Mouse (Mus musculus) cerebellum, adult 11 months (tissue): ENCODE measurements around the gene Cog1.

ENCODE experiments used
- DNase-seq: peaks from one replicate; pipeline ENCODE4 v3.0.0; 2022

Gene Cog1

DNA sequence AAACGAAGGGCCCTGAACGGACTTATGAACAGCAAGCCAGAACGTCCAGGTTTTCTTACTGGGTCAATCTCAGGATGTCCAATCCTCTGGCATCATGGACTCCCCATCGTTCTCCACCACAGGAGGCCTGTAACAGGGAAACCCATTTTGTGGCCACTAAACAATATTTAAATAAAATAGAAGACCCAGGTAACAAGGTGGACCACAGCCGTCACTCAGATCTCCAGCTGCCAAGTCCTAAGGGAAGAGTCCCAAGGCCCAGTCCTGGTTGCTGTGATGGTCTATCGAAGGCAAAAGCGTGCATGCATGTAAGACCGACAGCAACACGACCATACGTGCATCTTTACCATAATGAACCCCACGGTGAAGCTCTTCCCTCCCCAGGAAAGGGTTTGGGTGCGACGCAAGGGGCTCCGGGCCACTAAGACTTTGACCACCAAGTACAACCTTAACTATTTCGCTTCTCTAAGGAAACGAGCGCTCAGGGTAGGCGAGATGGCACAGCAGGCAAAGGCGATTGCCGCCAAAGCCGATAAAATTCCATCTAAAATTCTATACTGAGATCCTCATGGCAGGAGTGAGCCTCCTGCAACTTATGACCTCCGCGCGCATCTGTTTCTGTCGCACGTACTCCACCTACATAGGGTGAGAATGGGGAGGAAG is at the start of gene Cog1:
Gene Cog1, plus strand, starts transcription at position 480 of the 663 bp plus-strand sequence.
- peak; percentile 32 for DNase-seq

DNA sequence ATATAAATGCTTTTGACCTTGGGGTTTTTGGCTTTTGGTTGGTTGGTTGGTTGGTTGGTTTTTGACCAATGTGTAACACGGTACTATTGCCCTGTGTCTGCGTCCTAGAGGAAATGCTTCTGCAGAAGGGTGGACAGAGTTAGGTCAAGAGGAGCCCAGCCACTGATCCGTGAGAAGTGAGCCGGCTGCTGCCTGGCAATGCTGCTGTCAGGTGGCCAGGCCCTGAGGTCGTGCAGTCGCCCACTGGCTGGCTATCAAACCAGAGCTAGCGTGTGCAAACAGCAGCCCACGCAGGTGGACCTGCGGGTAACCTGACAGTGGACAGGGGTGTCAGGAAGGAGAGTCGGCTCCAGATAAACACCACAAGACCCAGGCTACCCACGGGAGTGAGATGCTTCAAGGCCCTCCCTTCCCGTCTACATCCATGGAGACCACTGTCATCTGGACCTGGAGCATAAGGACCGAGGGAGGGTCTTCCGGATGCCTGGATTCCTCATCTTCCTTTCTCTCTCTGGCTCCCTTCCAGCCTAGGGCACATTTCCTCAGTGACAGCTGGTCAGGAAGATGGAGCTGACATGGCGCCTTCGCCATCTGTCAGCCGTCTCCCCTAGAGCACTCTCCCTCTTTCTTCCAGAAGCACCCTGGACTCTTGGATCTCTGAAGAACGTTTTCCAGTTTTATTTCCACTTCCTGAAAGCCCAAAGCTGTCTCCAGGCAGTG is 48.3 kb upstream of the Cog1 start:
- DNase-seq: peak; percentile 32

GRCm38 (mm10) chr11:113601616-113602343 is 47.2 kb upstream of the Cog1 start:
- DNase-seq: no peak

- DNase-seq: no peak
Measured at GRCm38 (mm10) chr11:113607556-113607955, 41.4 kb upstream of the Cog1 start.

GRCm38 (mm10) chr11:113609581-113609980 is 39.4 kb upstream of the Cog1 start:
- DNase-seq: no peak

- DNase-seq: no peak
Measured at GRCm38 (mm10) chr11:113610266-113610665, 38.7 kb upstream of the Cog1 start.

DNA sequence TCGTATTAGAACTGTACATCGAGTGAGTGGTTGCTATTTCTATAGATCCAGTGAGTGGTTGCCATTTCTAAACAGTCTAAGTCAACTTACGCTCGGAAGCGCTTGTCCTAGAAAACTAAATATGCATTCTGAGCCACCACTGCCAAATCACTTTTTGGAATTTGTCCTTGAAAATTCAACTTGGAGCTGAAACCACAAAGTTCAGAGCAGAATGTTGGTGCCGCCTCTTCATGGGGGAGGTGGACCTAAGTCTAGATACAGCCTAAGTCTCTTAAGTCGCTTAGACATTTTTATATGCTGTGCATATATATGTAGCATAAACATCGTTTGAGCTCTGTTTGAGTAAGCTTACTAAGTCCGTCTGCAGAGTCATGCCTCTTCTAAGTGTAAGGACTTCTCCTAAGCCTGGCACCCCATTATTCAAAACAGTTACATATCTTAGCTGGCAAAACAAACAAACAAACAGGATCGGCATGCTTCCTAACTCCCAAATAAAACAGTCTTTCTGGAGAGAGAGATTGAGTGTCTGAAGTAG is 37.8 kb upstream of the Cog1 start:
- no peak for DNase-seq

DNA sequence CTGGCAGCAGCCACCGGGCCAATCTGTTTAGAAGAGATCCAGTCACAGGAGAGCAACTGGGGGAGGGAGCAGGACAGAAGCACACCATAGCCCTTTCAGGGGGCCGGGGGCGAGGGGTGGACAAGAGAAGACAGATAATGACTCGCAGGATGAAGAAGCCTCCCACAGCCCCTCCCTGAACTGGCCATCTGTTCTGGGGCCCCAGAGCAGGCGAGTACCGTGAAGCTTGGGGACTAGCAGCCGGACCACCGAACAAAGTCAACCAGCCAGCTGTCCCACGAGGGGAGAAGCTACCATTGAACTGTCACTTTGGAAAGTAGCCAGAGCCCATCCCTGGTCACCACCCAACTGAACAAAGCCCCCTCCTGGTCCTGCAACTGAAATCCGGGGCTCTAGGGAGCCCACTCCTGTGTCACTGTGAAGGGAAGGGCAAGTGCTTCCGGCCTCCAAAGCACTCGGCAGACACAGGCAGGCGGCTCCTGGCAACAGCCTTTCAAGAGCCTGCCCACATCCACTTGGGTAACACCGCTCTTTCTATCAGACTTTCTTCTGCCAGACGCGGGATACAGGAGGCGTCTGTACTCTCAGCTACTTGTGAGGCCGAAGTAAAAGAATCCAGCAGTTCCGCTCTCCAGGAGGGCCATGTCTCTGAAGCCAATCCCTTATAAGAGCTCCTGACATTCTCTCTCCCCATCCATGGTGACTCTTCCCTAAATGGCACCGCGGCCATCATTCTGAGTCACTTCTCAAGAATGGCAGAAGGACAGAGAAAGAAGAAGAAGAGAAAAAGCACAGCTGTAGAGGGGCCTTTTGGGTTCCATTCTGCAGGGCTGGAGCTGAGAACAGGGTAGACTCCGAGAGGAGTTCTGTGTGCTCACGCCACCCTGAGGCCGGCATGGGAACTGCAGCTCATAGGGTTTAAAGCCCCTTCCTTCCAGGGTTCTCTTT is 37.0 kb upstream of the Cog1 start:
- no peak for DNase-seq

GRCm38 (mm10) chr11:113614476-113614875 is 34.5 kb upstream of the Cog1 start:
- DNase-seq: no peak

DNA sequence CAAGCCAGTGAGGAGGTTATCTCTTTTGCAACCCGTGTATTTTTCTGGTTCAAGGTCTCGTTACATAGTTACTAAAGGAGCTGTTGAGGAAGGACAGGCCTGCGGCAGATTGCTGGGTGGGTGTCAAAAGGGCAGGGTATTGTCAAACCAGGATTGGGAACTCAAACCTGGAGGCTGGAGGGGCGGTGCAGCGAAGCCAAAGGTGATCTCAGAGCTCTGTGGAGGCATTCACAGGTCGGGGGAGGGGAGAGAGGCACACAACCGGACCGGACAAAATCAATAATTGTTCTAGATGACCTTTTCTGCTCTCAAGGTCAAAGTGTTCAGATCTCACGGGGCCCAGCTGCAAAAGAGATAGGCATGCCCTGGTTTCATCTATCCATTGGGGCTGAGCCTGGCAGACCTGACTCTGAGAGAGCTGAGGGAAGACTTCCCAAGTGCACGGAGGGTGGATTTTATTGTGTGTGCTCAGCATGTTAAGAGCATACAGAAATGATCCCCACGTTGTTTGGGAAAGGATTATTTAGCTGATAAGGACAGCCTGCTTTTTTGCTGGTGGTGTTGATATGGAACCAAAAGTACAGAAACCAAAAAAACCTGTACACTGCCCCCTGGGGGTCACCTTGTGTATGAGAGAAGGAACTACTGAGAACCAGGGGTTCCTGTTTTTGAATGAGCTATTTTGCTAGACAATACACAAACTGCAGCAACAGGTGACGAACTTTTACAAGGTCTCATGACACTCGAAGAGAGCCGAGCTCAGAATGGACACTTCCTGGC is 31.6 kb upstream of the Cog1 start:
- DNase-seq: peak; percentile 38

DNA sequence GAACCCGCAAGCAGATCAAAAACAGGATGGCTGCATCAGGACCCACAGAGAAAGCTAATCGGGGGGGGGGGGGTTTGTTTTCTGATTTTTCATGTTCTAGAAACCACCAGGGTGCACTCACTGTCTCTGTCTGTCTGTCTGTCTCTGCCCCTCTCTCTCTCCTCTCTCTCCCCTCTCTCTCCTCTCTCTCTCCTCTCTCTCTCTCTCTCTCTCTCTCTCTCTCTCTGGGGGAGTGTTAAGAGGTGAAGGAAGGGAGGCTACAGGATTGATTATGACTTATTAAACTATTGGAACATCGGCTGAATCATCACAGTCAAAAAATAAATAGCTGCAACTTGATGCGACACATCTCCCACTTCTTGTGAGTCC is 30.7 kb upstream of the Cog1 start:
- no peak for DNase-seq

DNA sequence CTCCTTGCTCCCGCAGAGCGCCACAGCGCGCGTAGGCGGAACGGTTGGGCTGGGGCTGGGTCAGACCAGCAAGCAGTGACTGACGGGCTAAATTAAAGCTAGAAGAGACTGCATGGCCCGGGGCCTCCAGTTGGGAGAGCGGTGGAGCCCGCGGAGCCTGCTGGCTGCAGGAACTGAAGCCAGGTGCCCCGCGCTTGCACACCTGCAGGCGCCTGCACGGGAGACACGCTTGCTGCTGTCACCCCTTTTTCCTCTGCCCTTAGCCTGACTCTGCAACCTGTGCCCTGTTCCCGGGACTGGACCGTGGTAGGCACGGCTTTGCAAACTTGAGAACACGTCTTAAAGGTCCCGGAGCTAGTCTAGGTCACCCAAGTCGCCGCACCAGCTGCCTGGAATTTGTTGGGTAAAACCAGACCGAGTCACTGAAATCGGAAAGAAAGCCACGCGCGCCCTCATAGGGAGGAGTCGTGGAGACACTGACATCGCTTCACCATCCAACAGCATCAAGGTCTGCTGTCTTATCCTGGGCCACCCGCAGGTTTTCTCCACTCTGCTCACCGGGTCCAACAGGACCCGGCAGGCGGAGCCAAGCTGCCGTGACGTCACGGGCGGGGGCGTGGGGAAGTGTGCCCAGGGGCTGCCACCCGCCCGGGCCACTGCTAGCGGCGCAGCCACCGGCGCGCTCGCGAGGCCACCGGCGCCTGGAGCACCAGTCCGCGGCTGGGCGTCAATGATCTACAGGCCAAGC is 30.1 kb upstream of the Cog1 start, which contains the start of gene Sstr2:
Gene Sstr2, plus strand, starts transcription at position 671 of the 748 bp plus-strand sequence.
- peak; percentile 48 for DNase-seq

DNA sequence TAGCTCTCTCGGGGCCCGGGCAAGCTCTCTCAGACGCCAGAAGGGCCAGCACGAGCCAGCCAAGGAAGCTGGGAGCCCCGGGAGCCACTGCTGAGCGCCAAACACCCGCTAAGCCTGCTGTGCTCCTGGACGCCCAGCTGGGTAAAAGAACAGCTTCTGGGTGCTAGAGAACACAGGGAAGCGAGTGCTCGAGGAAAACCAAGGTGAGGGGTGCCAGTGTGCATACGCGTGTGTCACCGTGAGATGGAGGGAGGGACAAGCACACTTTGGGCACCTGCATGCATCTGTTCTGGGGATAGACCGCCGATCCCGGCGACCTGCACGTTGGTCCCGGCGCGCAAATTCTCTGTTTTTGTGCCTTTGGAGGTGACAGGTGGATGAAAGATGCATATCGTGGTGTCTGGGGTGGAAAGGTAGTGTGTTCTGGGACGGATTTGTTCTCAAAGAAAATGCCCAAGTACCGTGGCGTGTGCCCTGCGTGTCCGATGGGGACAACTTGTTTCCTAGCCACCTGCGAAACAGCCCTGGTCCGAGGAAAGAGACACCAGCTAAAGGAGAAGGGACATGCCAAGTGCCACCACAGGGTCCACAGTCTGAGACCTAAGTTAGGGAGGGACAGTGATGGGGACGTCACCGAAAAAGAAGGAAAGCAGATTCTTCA is 29.4 kb upstream of the Cog1 start:
- DNase-seq: no peak

GRCm38 (mm10) chr11:113621001-113621400 is 28.0 kb upstream of the Cog1 start:
- no peak for DNase-seq

- DNase-seq: no peak
Measured at GRCm38 (mm10) chr11:113622028-113622427, 26.9 kb upstream of the Cog1 start.

GRCm38 (mm10) chr11:113625437-113625836 is 23.5 kb upstream of the Cog1 start:
- DNase-seq: no peak

GRCm38 (mm10) chr11:113627785-113628184 is 21.2 kb upstream of the Cog1 start:
- DNase-seq: no peak

- no peak for DNase-seq
Measured at GRCm38 (mm10) chr11:113630642-113631041, 18.3 kb upstream of the Cog1 start.

DNA sequence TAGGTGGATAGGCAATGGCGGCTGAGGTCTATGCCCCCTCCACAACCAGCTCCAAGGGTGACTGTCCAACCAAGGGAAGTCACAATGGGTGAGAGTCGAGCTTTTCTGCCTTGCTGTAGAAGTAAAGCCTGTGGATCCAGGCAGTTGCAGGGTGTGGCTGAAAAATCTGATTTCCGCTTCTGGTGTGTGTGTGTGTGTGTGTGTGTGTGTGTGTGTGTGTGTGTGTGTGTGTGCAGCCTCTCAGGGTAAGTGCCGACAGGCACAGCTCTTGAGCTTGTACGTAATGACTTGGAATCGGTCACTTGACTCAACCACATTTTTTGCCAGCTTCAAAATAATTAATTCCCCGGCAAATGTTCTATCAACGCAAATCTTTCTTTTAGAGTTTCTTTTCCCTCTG is 17.7 kb upstream of the Cog1 start:
- no peak for DNase-seq

- DNase-seq: no peak
Measured at GRCm38 (mm10) chr11:113631862-113632261, 17.1 kb upstream of the Cog1 start.
